Mouse (Mus musculus): ENCODE data around the gene Chst11. TPM values are rescaled to one million over a fixed set of nuclear protein-coding genes. Genes with fewer than 3 reads are reported as not detected.

The Chst11 gene
- total and polyA plus RNA-seq, 2 experiments, result 0.09 to 0.16 TPM

DNA sequence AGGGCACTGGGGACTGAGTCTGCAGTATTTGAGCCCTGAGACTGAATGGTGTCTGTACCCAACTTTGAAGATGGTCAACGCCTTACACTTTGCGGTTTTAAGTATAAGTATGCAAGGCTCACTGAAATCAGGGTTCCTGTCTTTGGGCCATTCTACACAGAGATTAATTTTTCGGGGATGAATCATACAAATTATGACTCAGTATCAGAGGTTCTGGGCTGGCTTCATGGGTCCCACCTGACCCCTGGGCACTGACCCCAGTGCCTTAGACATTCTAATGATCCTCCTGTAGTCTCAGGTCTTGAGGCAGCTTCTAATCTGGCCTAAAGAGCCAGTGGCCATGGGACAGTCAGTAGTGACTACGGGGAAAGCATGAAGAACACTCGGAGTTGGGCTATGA, 203.8 kb downstream of the Chst11 start:
- DNase-seq (ENCODE audit: extremely low read depth, low read depth, low spot score), result no peak
- Histone ChIP-seq H3K9ac (ENCODE audit: low read depth, low read length) (no peak overlapping the region), H3K27me3 (ENCODE audit: control insufficient read depth, insufficient read depth, low read length) (no peaks in the 10 kb centered on the region), H3K36me3 (ENCODE audit: control insufficient read depth, insufficient read depth, low read length) (no peaks in the 10 kb centered on the region), H3K4me1 (ENCODE audit: control insufficient read depth, insufficient read depth, low read length) (no peaks in the 10 kb centered on the region), H3K79me2 (ENCODE audit: control insufficient read depth, insufficient read depth, low read length) (no peaks in the 10 kb centered on the region), H3K27ac (replicated peaks; ENCODE audit: insufficient read depth, low read depth, low read length) (no peak overlapping the region), H3K4me3 (ENCODE audit: insufficient read depth, low read depth, low read length) (no peak overlapping the region)
- WGBS, result 93% methylated on average over 5 of the region's 5 CpGs
- no peak for TF ChIP-seq POLR2A (IDR thresholded peaks at IDR 0.05; ENCODE audit: extremely low read depth, insufficient read depth, low read length)
- TF ChIP-seq CTCF (IDR thresholded peaks at IDR 0.05; ENCODE audit: low read depth, low read length), result no peak

- no peak for DNase-seq (ENCODE audit: extremely low read depth, low read depth, low spot score)
- H3K27ac ChIP-seq (replicated peaks; ENCODE audit: insufficient read depth, low read depth, low read length), result no peak overlapping the region
- H3K27me3 ChIP-seq (ENCODE audit: control insufficient read depth, insufficient read depth, low read length), result no peaks in the 10 kb centered on the region
- no peaks in the 10 kb centered on the region for H3K79me2 ChIP-seq (ENCODE audit: control insufficient read depth, insufficient read depth, low read length)
- no peak overlapping the region for H3K4me3 ChIP-seq (ENCODE audit: insufficient read depth, low read depth, low read length)
- TF ChIP-seq CTCF (IDR thresholded peaks at IDR 0.05; ENCODE audit: low read depth, low read length) (no peak), POLR2A (IDR thresholded peaks at IDR 0.05; ENCODE audit: extremely low read depth, insufficient read depth, low read length) (no peak)
- H3K4me1 ChIP-seq (ENCODE audit: control insufficient read depth, insufficient read depth, low read length), result no peaks in the 10 kb centered on the region
- 94% methylated on average over 17 of the region's 17 CpGs for WGBS
- no peak overlapping the region for H3K9ac ChIP-seq (ENCODE audit: low read depth, low read length)
- no peaks in the 10 kb centered on the region for H3K36me3 ChIP-seq (ENCODE audit: control insufficient read depth, insufficient read depth, low read length)
Observed at GRCm38 (mm10) chr10:83191476-83191875, 206.2 kb downstream of the Chst11 start.

DNA sequence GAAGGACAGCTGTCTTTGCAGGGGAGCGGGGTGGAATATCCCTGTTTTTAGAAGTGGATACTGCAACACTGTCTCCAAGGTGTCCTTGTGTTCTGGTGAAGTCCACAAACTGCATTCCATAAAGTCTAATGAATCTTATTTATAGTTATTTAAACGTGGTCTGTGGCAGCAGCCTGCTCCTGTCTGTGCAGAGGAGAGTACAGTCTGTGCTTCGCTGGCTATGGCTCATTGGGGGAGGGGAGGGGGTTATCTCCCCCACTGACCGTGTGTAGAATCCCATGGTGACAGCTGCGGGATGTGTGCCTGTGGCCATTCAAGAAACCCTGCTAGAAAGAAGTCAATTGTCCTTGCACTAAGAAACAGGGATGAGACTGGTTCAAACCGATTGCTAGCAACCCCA, 206.7 kb downstream of the Chst11 start:
- Histone ChIP-seq H3K36me3 (ENCODE audit: control insufficient read depth, insufficient read depth, low read length) (no peaks in the 10 kb centered on the region), H3K79me2 (ENCODE audit: control insufficient read depth, insufficient read depth, low read length) (no peaks in the 10 kb centered on the region), H3K9ac (ENCODE audit: low read depth, low read length) (no peak overlapping the region), H3K27me3 (ENCODE audit: control insufficient read depth, insufficient read depth, low read length) (no peaks in the 10 kb centered on the region), H3K4me1 (ENCODE audit: control insufficient read depth, insufficient read depth, low read length) (no peaks in the 10 kb centered on the region), H3K4me3 (ENCODE audit: insufficient read depth, low read depth, low read length) (no peak overlapping the region), H3K27ac (replicated peaks; ENCODE audit: insufficient read depth, low read depth, low read length) (no peak overlapping the region)
- TF ChIP-seq POLR2A (IDR thresholded peaks at IDR 0.05; ENCODE audit: extremely low read depth, insufficient read depth, low read length) (no peak), CTCF (IDR thresholded peaks at IDR 0.05; ENCODE audit: low read depth, low read length) (no peak)
- 72% methylated on average over 6 of the region's 6 CpGs for WGBS
- no peak for DNase-seq (ENCODE audit: extremely low read depth, low read depth, low spot score)

- Histone ChIP-seq H3K36me3 (ENCODE audit: control insufficient read depth, insufficient read depth, low read length) (no peaks in the 10 kb centered on the region), H3K4me3 (ENCODE audit: insufficient read depth, low read depth, low read length) (no peak overlapping the region), H3K4me1 (ENCODE audit: control insufficient read depth, insufficient read depth, low read length) (no peaks in the 10 kb centered on the region), H3K79me2 (ENCODE audit: control insufficient read depth, insufficient read depth, low read length) (no peaks in the 10 kb centered on the region), H3K27ac (replicated peaks; ENCODE audit: insufficient read depth, low read depth, low read length) (no peak overlapping the region), H3K9ac (ENCODE audit: low read depth, low read length) (no peak overlapping the region), H3K27me3 (ENCODE audit: control insufficient read depth, insufficient read depth, low read length) (no peaks in the 10 kb centered on the region)
- TF ChIP-seq POLR2A (IDR thresholded peaks at IDR 0.05; ENCODE audit: extremely low read depth, insufficient read depth, low read length) (no peak), CTCF (IDR thresholded peaks at IDR 0.05; ENCODE audit: low read depth, low read length) (peak; percentile 83)
- DNase-seq (ENCODE audit: extremely low read depth, low read depth, low spot score), result peak; percentile 9
- WGBS, result 62% methylated on average over 11 of the region's 11 CpGs
Observed at GRCm38 (mm10) chr10:83197690-83198336, 212.5 kb downstream of the Chst11 start.

DNA sequence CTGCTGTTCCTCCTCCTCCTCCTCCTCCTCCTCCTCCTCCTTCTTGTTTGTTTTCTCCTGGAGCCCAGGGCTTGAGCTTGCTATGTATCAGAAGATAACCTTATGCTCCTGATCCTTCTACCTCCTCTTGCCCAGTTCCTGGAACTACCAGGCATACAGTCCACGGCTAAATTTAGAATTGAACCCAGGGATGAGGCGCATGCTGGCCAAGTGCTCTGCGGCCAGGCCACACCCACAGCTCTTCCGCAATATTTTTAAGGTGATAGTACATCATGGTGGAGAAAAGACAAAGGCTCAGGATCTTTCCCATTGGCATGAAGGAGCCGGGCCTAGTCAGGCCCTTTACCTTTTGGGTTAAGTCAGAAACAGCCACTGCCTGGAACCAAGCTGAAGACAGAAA, 213.4 kb downstream of the Chst11 start:
- no peak overlapping the region for H3K4me3 ChIP-seq (ENCODE audit: insufficient read depth, low read depth, low read length)
- DNase-seq (ENCODE audit: extremely low read depth, low read depth, low spot score), result peak; percentile 67
- no peaks in the 10 kb centered on the region for H3K27me3 ChIP-seq (ENCODE audit: control insufficient read depth, insufficient read depth, low read length)
- H3K36me3 ChIP-seq (ENCODE audit: control insufficient read depth, insufficient read depth, low read length), result no peaks in the 10 kb centered on the region
- no peak overlapping the region for H3K27ac ChIP-seq (replicated peaks; ENCODE audit: insufficient read depth, low read depth, low read length)
- H3K79me2 ChIP-seq (ENCODE audit: control insufficient read depth, insufficient read depth, low read length), result no peaks in the 10 kb centered on the region
- no peak for TF ChIP-seq CTCF (IDR thresholded peaks at IDR 0.05; ENCODE audit: low read depth, low read length)
- 27% methylated on average over 5 of the region's 5 CpGs for WGBS
- no peak overlapping the region for H3K9ac ChIP-seq (ENCODE audit: low read depth, low read length)
- no peaks in the 10 kb centered on the region for H3K4me1 ChIP-seq (ENCODE audit: control insufficient read depth, insufficient read depth, low read length)

GRCm38 (mm10) chr10:83199290-83199689, 214.0 kb downstream of the Chst11 start:
- Histone ChIP-seq H3K4me1 (ENCODE audit: control insufficient read depth, insufficient read depth, low read length) (no peaks in the 10 kb centered on the region), H3K4me3 (ENCODE audit: insufficient read depth, low read depth, low read length) (no peak overlapping the region), H3K79me2 (ENCODE audit: control insufficient read depth, insufficient read depth, low read length) (no peaks in the 10 kb centered on the region), H3K36me3 (ENCODE audit: control insufficient read depth, insufficient read depth, low read length) (no peaks in the 10 kb centered on the region), H3K27me3 (ENCODE audit: control insufficient read depth, insufficient read depth, low read length) (no peaks in the 10 kb centered on the region), H3K9ac (ENCODE audit: low read depth, low read length) (no peak overlapping the region), H3K27ac (replicated peaks; ENCODE audit: insufficient read depth, low read depth, low read length) (no peak overlapping the region)
- 90% methylated on average over 9 of the region's 9 CpGs for WGBS
- TF ChIP-seq POLR2A (IDR thresholded peaks at IDR 0.05; ENCODE audit: extremely low read depth, insufficient read depth, low read length) (no peak), CTCF (IDR thresholded peaks at IDR 0.05; ENCODE audit: low read depth, low read length) (no peak)
- DNase-seq (ENCODE audit: extremely low read depth, low read depth, low spot score), result no peak

Data from liver, adult 2 months (tissue).